Mouse (Mus musculus) retina, adult 2 months (tissue): ENCODE results near the gene Cideb.

ENCODE experiments used
- DNase-seq: peaks from one replicate; pipeline ENCODE4 v3.0.0-alpha.2; 2012; ENCODE audit warnings: low read depth, low spot score

Gene Cideb

GRCm38 (mm10) chr14:55758363-55758784, at the start of gene Cideb:
Gene Cideb, minus strand, starts transcription at chr14:55758458.
- DNase-seq = no peak

- no peak for DNase-seq
Measured at GRCm38 (mm10) chr14:55795380-55796163, 37.3 kb upstream of the Cideb start.

- no peak for DNase-seq
Measured at GRCm38 (mm10) chr14:55793946-55794345, 35.7 kb upstream of the Cideb start.

GRCm38 (mm10) chr14:55793461-55793860, 35.2 kb upstream of the Cideb start:
- no peak for DNase-seq

- DNase-seq = no peak
Measured at GRCm38 (mm10) chr14:55788256-55789050, 30.2 kb upstream of the Cideb start, which contains the start of gene Ripk3. Gene Ripk3, minus strand, starts transcription at chr14:55788865.

GRCm38 (mm10) chr14:55787731-55788130, 29.5 kb upstream of the Cideb start:
- no peak for DNase-seq

- DNase-seq = no peak
Measured at GRCm38 (mm10) chr14:55785195-55785594, 26.9 kb upstream of the Cideb start.

- no peak for DNase-seq
Measured at GRCm38 (mm10) chr14:55783958-55784235, 25.6 kb upstream of the Cideb start, which contains the start of gene Adcy4. Gene Adcy4, minus strand, starts transcription at chr14:55784095.

- DNase-seq = no peak
Measured at GRCm38 (mm10) chr14:55783171-55783957, 25.1 kb upstream of the Cideb start.

- no peak for DNase-seq
Measured at GRCm38 (mm10) chr14:55782361-55782960, 24.2 kb upstream of the Cideb start.

- peak; percentile 55 for DNase-seq
Measured at GRCm38 (mm10) chr14:55781310-55781709, 23.1 kb upstream of the Cideb start.

- DNase-seq = no peak
Measured at GRCm38 (mm10) chr14:55780736-55781135, 22.5 kb upstream of the Cideb start.

GRCm38 (mm10) chr14:55779656-55780055, 21.4 kb upstream of the Cideb start:
- DNase-seq = no peak

- DNase-seq = no peak
Measured at GRCm38 (mm10) chr14:55778686-55779085, 20.4 kb upstream of the Cideb start.

GRCm38 (mm10) chr14:55777806-55778205, 19.5 kb upstream of the Cideb start:
- no peak for DNase-seq

GRCm38 (mm10) chr14:55777176-55777575, 18.9 kb upstream of the Cideb start:
- DNase-seq = no peak

GRCm38 (mm10) chr14:55776711-55777110, 18.5 kb upstream of the Cideb start:
- no peak for DNase-seq

- no peak for DNase-seq
Measured at GRCm38 (mm10) chr14:55769087-55769703, 10.9 kb upstream of the Cideb start.

GRCm38 (mm10) chr14:55768555-55768954, 10.3 kb upstream of the Cideb start:
- no peak for DNase-seq

- DNase-seq = no peak
Measured at GRCm38 (mm10) chr14:55767519-55768414, 9.5 kb upstream of the Cideb start.
